Mouse (Mus musculus) neural tube, embryonic 15.5 days (tissue): ENCODE measurements around the gene Usp10. TPM values are rescaled to one million over a fixed set of nuclear protein-coding genes. Genes with fewer than 3 reads are reported as not detected.

Experiments
- ATAC-seq: fragments of 200-750 bp; cut with Nextera tagmentation; 2 replicates; pipeline ENCODE4 v1.8.0; 2017; ENCODE audit warnings: mild to moderate bottlenecking, moderate TSS enrichment, moderate library complexity; ENCODE audit not compliant: low FRiP score
- H3K27ac ChIP-seq: fragments of 300-500 bp; sonication (generic); replicated peaks from 2 replicates; pipeline ENCODE4 v1.5.1; 2015; ENCODE audit warnings: mild to moderate bottlenecking, inconsistent platforms
- H3K27me3 ChIP-seq: fragments of 300-500 bp; sonication (generic); replicated peaks from 2 replicates; pipeline ENCODE4 v1.6.1; 2015; ENCODE audit warnings: inconsistent platforms
- H3K36me3 ChIP-seq: fragments of 300-500 bp; sonication (generic); 2 replicates; pipeline ENCODE4 v1.6.1; 2015; ENCODE audit warnings: inconsistent platforms
- H3K4me1 ChIP-seq: fragments of 300-500 bp; sonication (generic); 2 replicates; pipeline ENCODE4 v1.6.1; 2015; ENCODE audit warnings: inconsistent platforms
- H3K4me2 ChIP-seq: fragments of 300-500 bp; sonication (generic); 2 replicates; pipeline ENCODE4 v1.6.1; 2015; ENCODE audit warnings: inconsistent platforms, mild to moderate bottlenecking, moderate library complexity
- H3K4me3 ChIP-seq: fragments of 300-500 bp; sonication (generic); replicated peaks from 2 replicates; pipeline ENCODE4 v1.5.1; 2015; ENCODE audit warnings: mild to moderate bottlenecking, inconsistent platforms
- H3K9ac ChIP-seq: fragments of 300-500 bp; sonication (generic); replicated peaks from 2 replicates; pipeline ENCODE4 v1.6.1; 2015; ENCODE audit warnings: mild to moderate bottlenecking, inconsistent platforms
- H3K9me3 ChIP-seq: fragments of 300-500 bp; sonication (generic); replicated peaks from 2 replicates; pipeline ENCODE4 v1.6.1; 2016; ENCODE audit warnings: inconsistent platforms
- WGBS: fragments of 180-500 bp; shearing (Covaris S2); methylation state at CpG from one replicate; pipeline ENCODE4 v1.1.7; 2015; ENCODE audit warnings: mixed read lengths; 5-methylcytosine and 5-hydroxymethylcytosine counted together
- polyA plus RNA-seq: library from polyadenylated mRNA; unstranded; fragments of >200 nt; fragmentation: Nextera tagmentation; extraction: Ambion mirVana; gene quantifications from 2 replicates; pipeline ENCODE4 v1.2.1, GENCODE M21; 2015

Usp10 gene
- polyA plus RNA-seq, 1 experiment from 2014 or later: 121 TPM

DNA sequence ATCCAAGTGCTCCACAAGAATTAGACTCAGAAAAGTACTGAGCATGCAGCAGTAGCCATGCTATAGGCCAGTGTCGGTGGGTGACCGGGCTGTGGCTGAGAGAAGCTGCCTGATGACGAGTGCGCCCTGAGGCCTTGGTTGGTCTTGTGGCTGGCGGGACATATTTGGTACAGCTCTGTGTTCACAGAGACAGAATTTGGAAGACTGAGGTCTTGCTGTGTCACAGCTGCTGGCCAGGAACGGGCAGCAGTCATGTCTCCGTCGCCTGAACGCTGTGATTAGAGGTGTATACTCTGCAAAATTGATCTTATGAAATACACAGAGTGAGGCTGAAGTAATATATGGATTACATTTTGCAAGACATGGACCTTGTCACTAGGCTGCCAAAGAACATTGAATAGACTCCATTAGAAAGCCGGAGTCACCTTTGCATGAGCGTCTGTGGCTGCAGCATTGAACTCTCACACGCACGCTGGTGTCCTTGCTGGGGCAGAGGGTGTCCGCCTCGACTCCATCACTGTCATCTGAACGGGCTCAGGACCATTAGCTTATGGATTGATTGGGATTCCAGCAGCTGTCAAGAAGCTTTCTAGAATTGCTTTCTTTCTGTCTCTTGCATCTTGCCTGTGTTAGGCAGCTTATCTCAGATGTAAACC is 6.2 kb downstream of the Usp10 start:
- Histone ChIP-seq H3K27me3 (no peaks in the 10 kb centered on the region), H3K9me3 (no peaks in the 10 kb centered on the region), H3K4me3 (no peak overlapping the region), H3K27ac (no peak overlapping the region), H3K36me3 (no peaks in the 10 kb centered on the region), H3K9ac (no peak overlapping the region), H3K4me2 (no peak overlapping the region), H3K4me1 (peaks cover 59% of the 10 kb centered on the region)
- no peak for ATAC-seq
- 75% methylated on average over 16 of the region's 16 CpGs for WGBS

DNA sequence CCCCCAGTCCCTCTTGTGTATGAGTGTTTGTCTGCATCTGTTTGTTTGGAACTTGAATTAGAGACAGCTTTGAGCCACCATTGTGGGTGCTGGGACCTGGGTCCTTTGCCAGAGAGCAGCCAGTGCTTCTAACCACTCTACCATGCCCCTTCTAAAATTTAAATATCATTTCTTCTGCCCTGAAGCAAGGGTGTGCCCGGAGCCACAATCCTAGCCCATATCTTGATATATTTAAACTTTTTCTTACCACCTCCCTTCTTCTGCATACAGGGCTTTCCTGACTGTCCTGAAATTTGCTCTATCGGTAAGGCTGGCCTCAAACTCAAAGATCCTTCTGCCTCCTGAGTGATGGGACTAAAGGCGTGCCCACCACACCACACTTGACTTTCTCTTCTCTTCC is 7.3 kb downstream of the Usp10 start:
- no peak for ATAC-seq
- no peaks in the 10 kb centered on the region for H3K27me3 ChIP-seq
- H3K4me3 ChIP-seq: no peak overlapping the region
- no peaks in the 10 kb centered on the region for H3K9me3 ChIP-seq
- 92% methylated on average over 3 of the region's 3 CpGs for WGBS
- H3K9ac ChIP-seq: no peak overlapping the region
- peaks cover 59% of the 10 kb centered on the region for H3K4me1 ChIP-seq
- H3K36me3 ChIP-seq: no peaks in the 10 kb centered on the region
- H3K27ac ChIP-seq: no peak overlapping the region
- H3K4me2 ChIP-seq: no peak overlapping the region

GRCm38 (mm10) chr8:119918155-119918567 is 8.0 kb downstream of the Usp10 start:
- Histone ChIP-seq H3K9me3 (no peaks in the 10 kb centered on the region), H3K36me3 (no peaks in the 10 kb centered on the region), H3K4me1 (peaks cover 55% of the 10 kb centered on the region), H3K4me3 (no peak overlapping the region), H3K4me2 (no peak overlapping the region), H3K27ac (no peak overlapping the region), H3K9ac (no peak overlapping the region), H3K27me3 (no peaks in the 10 kb centered on the region)
- no peak for ATAC-seq
- 94% methylated on average over 1 of the region's 1 CpGs for WGBS

- no peaks in the 10 kb centered on the region for H3K9me3 ChIP-seq
- no peaks in the 10 kb centered on the region for H3K27me3 ChIP-seq
- 57% methylated on average over 5 of the region's 5 CpGs for WGBS
- no peak overlapping the region for H3K9ac ChIP-seq
- H3K36me3 ChIP-seq: no peaks in the 10 kb centered on the region
- H3K27ac ChIP-seq: no peak overlapping the region
- no peak for ATAC-seq
- no peak overlapping the region for H3K4me3 ChIP-seq
- H3K4me1 ChIP-seq: peaks cover 50% of the 10 kb centered on the region
- no peak overlapping the region for H3K4me2 ChIP-seq
These were observed 13.1 kb downstream of the Usp10 start for GRCm38 (mm10) chr8:119923259-119923658.

DNA sequence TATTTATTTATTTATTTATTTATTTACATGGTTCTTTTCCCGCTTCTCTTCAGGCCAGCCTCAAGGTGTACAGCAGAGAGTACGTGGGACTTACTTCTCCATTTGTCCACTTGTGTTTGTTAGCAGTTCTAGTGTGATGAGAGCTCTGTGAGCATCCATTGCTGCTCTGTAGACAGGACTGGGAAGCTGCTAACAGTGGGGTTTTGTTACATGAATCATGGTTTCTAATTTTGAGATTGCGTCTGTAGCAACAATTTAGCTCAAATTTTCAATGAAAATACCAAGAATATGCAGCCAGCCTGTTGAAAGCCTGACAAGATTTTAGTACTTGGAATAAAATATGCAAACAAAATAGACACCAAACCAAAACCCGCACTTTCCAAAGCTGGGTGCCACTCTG is 15.3 kb downstream of the Usp10 start:
- 94% methylated on average over 4 of the region's 4 CpGs for WGBS
- Histone ChIP-seq H3K27me3 (no peaks in the 10 kb centered on the region), H3K4me3 (no peak overlapping the region), H3K27ac (no peak overlapping the region), H3K4me1 (peaks cover 50% of the 10 kb centered on the region), H3K36me3 (no peaks in the 10 kb centered on the region), H3K9ac (no peak overlapping the region), H3K9me3 (no peaks in the 10 kb centered on the region), H3K4me2 (no peak overlapping the region)
- no peak for ATAC-seq

- H3K4me3 ChIP-seq: no peak overlapping the region
- H3K4me2 ChIP-seq: no peak overlapping the region
- no peak for ATAC-seq
- no peak overlapping the region for H3K9ac ChIP-seq
- H3K27me3 ChIP-seq: no peaks in the 10 kb centered on the region
- no peaks in the 10 kb centered on the region for H3K9me3 ChIP-seq
- H3K4me1 ChIP-seq: peaks cover 39% of the 10 kb centered on the region
- H3K27ac ChIP-seq: no peak overlapping the region
- H3K36me3 ChIP-seq: no peaks in the 10 kb centered on the region
- 82% methylated on average over 2 of the region's 2 CpGs for WGBS
These were observed 16.3 kb downstream of the Usp10 start for GRCm38 (mm10) chr8:119926474-119926873.

- H3K4me3 ChIP-seq: no peak overlapping the region
- H3K9me3 ChIP-seq: no peaks in the 10 kb centered on the region
- no peaks in the 10 kb centered on the region for H3K27me3 ChIP-seq
- 0 out of 2 replicates have a peak, but pooled peaks have one; percentile 41 for ATAC-seq
- WGBS: 45% methylated on average over 6 of the region's 6 CpGs
- peaks cover 4% of the 10 kb centered on the region; the same call in 1 of the 2 replicates for H3K36me3 ChIP-seq
- peaks cover 31% of the 10 kb centered on the region for H3K4me1 ChIP-seq
- no peak overlapping the region for H3K4me2 ChIP-seq
- H3K27ac ChIP-seq: no peak overlapping the region
- no peak overlapping the region for H3K9ac ChIP-seq
These were observed 17.4 kb downstream of the Usp10 start for GRCm38 (mm10) chr8:119927422-119928092.

DNA sequence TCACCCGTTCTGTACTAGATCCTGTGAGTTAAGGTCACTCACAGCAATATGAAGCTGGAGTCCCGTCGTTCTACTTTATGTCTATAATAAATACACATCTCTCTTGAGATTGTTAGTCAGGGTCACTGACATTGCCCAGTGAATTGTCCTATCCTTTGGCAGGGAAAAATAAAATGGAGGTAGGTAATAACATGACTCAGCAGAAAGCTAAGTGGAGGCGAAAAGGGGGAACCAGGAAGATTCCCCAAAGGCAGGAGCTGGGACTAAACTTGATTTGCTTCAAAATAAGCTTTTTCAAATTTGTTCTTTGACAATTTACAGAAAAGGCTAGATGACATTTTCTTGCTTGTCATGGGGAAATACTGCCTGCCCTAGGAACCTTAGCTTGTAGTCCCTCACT is 21.2 kb downstream of the Usp10 start:
- Histone ChIP-seq H3K36me3 (peaks cover 9% of the 10 kb centered on the region; the same call in 1 of the 2 replicates), H3K27me3 (no peaks in the 10 kb centered on the region), H3K4me3 (no peak overlapping the region), H3K9ac (no peak overlapping the region), H3K27ac (no peak overlapping the region), H3K4me1 (peaks cover 9% of the 10 kb centered on the region), H3K9me3 (no peaks in the 10 kb centered on the region), H3K4me2 (no peak overlapping the region)
- WGBS: 68% methylated on average over 4 of the region's 4 CpGs
- no peak for ATAC-seq

DNA sequence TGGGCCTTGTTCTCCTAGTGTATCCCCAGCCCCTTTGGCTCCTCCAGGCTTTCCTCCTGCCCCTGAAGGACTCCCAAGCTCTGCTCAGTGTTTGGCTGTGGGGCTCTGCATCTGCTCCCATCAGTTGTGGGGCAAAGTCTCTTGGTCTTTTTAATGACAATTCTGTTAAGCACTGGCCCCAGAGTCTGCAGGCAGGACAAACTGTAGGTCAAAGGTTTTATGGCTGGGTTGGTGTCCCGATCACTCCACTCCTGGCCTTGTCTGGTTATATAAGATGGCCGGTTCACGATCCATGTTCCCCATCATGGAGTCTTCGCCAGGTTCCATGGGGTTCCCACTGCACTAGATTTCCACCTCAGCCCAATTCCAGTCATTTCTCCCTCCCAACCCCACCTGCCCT is 23.5 kb downstream of the Usp10 start:
- 95% methylated on average over 4 of the region's 4 CpGs for WGBS
- H3K4me2 ChIP-seq: no peak overlapping the region
- peaks cover 9% of the 10 kb centered on the region for H3K4me1 ChIP-seq
- ATAC-seq: no peak
- no peaks in the 10 kb centered on the region for H3K9me3 ChIP-seq
- no peak overlapping the region for H3K27ac ChIP-seq
- no peaks in the 10 kb centered on the region for H3K27me3 ChIP-seq
- no peak overlapping the region for H3K4me3 ChIP-seq
- peaks cover 20% of the 10 kb centered on the region for H3K36me3 ChIP-seq
- no peak overlapping the region for H3K9ac ChIP-seq

- Histone ChIP-seq H3K9me3 (no peaks in the 10 kb centered on the region), H3K27me3 (no peaks in the 10 kb centered on the region), H3K9ac (no peak overlapping the region)
These were observed 25.4 kb downstream of the Usp10 start for GRCm38 (mm10) chr8:119935541-119935940.

GRCm38 (mm10) chr8:119938481-119938880 is 28.3 kb downstream of the Usp10 start:
- Histone ChIP-seq H3K4me3 (no peak overlapping the region), H3K36me3 (peaks cover 35% of the 10 kb centered on the region), H3K27me3 (no peaks in the 10 kb centered on the region), H3K4me2 (no peak overlapping the region), H3K9me3 (no peaks in the 10 kb centered on the region), H3K9ac (no peak overlapping the region), H3K4me1 (peaks cover 23% of the 10 kb centered on the region), H3K27ac (0 out of 2 replicates have a peak overlapping the region, but pooled peaks have one; percentile 68)
- ATAC-seq: no peak
- WGBS: 81% methylated on average over 7 of the region's 7 CpGs

More at GRCm38 (mm10) chr8:119935541-119935940, 25.4 kb downstream of the Usp10 start:
- no peak overlapping the region for H3K27ac ChIP-seq
- no peak for ATAC-seq
- peaks cover 20% of the 10 kb centered on the region for H3K36me3 ChIP-seq
- no peak overlapping the region for H3K4me2 ChIP-seq
- 84% methylated on average over 6 of the region's 6 CpGs for WGBS
- no peak overlapping the region for H3K4me3 ChIP-seq
- H3K4me1 ChIP-seq: peaks cover 23% of the 10 kb centered on the region

DNA sequence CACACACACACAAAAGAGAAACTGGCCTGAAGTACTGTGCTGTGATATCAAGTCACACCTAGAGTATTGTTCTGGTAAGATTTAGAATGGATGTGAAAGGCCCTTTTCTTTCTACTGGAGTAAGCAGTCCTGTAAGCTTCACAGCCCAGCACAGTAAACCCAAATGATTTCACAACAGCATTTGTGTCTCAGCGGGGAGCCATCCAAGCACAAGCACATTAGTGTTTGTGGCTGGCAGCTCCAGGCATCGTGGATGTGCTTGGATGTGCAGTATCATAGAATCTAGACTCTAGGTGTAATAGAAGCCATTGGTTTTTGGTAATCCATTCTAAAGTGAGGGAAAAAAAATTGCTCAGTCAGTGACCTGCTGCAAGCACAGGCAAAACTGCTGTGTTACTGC is 29.2 kb downstream of the Usp10 start:
- 0 out of 2 replicates have a peak, but pooled peaks have one; percentile 40 for ATAC-seq
- Histone ChIP-seq H3K4me3 (no peak overlapping the region), H3K27ac (peak overlapping the region; percentile 68), H3K9me3 (no peaks in the 10 kb centered on the region), H3K4me1 (peaks cover 27% of the 10 kb centered on the region), H3K9ac (no peak overlapping the region), H3K27me3 (no peaks in the 10 kb centered on the region), H3K4me2 (no peak overlapping the region), H3K36me3 (peaks cover 41% of the 10 kb centered on the region)
- WGBS: 50% methylated on average over 2 of the region's 2 CpGs
